Mouse (Mus musculus) T-cell, adult 2 months (primary cell): ENCODE measurements around the gene Olfr1436.
"Not testable (repeated sequence)": the region's sequence is repeated elsewhere in the genome, so short reads cannot be mapped to it uniquely, and the experiment has no call there.

Experiments
- DNase-seq: peaks from one replicate; pipeline ENCODE4 v3.0.0; 2022; ENCODE audit warnings: low spot score

Olfr1436 gene

DNA sequence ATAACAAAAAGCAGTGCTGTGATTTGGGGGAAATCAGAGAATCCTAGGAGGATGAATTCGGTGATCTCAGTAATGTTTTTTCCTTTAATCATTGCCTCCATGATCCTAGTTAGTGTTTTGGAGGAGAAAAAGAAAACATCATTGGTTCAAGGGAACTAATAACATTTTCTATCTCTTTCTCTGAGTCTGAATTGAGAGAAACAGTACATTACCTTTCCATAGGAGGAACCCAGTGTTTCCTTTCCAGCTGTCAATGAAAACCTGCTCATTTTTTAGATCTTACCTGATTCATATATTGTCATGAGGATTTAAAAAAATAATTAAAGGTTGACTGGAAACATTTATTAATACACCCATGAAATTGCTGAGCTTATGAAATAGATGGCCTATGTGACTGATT, at the start of gene Olfr1436:
Gene Olfr1436, minus strand, starts transcription at position 101 of the 400 bp plus-strand sequence.
- not testable (repeated sequence) for DNase-seq

DNA sequence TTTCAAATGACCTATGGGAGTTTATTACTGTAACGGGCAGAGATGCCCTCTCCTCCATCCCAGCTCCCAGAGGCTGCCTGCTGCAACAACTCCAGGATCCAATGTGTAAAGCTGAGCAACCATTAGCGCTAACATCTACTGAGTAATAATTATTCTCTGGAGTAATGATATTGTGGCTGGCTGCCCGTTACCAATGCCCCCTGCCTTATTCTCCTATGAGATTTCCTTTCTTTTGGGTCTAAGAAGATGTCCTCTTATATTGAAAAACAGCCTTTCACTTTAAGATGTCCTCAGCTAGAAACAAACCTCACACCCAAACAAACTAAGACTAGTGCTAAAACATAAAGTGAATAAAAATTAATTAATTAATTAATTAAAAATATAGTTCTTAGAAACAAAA, 36.9 kb upstream of the Olfr1436 start, which contains the start of gene Olfr1438-ps1:
Gene Olfr1438-ps1, minus strand, starts transcription at position 101 of the 400 bp plus-strand sequence.
- DNase-seq, result no peak

DNA sequence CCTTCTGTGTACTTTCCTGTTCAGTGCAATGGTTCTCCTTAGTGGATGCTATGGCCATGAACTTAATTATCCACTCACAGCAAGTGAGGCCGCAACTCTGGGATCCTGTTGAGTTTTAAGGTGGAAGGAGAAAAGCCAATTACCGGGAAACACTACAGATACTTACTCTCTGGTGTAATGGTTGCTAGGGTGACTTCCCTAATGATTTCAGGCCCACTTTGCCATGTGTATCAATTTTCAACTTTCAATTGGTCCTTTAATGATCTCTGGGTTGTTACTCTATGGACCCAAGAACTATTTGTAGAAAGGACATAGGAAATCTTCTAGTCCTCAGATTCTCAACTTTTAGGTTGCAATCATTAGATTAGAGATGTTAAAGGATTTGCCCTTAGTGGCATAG, 26.1 kb upstream of the Olfr1436 start, which contains the start of gene Olfr1437:
Gene Olfr1437, minus strand, starts transcription at position 101 of the 400 bp plus-strand sequence.
- no peak for DNase-seq

DNA sequence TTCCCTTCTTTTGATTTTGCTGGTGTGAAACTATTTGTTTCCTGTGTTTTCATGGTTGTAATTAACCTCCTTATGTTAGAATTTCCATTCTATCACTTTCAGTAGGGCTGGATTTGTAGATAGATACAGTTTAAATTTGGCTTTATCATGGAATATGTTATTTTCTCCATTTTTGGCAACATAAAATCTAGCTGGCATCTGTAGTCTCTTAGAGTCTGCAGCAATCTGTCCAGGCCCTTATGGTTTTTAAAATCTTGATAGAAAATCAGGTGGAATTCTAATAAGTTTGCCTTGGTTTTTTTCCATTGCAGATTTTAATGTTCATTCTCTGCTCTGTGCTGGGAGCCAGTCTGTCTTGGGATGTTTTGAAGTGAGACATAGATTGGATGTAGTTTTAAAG, 6.0 kb downstream of the Olfr1436 start:
- no peak for DNase-seq

DNA sequence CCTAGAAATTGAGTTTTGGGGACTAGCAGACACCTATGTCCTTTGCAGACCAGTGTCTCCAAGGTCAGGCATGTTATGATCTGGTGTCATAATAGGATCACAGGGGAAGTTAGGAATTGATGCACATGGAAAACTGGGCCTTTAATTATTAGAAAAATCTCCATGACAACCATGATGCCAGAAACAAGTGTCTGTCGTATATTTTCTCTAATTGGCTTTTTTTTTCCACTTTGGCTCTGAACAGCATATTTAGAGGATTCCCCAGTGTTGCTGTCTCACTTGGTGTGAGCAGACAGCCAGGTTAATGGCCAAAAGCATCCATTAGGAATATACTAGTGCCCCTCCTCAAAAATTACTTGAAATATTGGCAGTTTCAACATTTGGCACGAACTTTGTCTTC, 19.4 kb downstream of the Olfr1436 start, which contains the start of gene Olfr1434:
Gene Olfr1434, plus strand, starts transcription at position 301 of the 400 bp plus-strand sequence.
- no peak for DNase-seq

DNA sequence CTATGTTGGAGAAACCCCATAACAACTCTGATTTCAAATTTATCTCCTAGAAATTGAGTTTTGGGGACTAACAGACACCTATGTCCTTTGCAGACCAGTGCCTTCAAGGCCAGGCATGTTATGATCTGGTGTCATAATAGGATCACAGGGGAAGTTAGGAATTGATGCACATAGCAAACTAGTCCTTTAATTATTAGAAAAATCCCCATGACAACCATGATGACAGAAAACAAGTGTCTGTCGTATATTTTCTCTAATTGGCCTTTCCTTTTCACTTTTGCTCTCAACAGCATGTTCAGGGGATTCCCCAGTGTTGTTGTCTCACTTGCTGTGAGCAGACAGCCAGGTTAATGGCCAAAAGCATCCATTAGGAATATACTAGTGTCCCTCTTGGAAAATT, 38.2 kb downstream of the Olfr1436 start, which contains the start of gene Olfr235:
Gene Olfr235, plus strand, starts transcription at position 301 of the 400 bp plus-strand sequence.
- no peak for DNase-seq
